Mouse (Mus musculus): ENCODE data around the gene Zfand2a. TPM values are rescaled to one million over a fixed set of nuclear protein-coding genes. Genes with fewer than 3 reads are reported as not detected.

The Zfand2a gene
- total and polyA plus RNA-seq, 2 experiments from 2014 or later = 5.6 to 16.6 TPM

- Histone ChIP-seq H3K4me1 (ENCODE audit: control insufficient read depth, insufficient read depth) (no peaks in the 10 kb centered on the region), H3K36me3 (replicated peaks; ENCODE audit: control insufficient read depth, insufficient read depth, low read length) (no peaks in the 10 kb centered on the region), H3K4me3 (ENCODE audit: low read depth, low read length) (no peak overlapping the region), H3K9me3 (replicated peaks; ENCODE audit: control insufficient read depth, low read length) (no peaks in the 10 kb centered on the region), H3K27me3 (ENCODE audit: control insufficient read depth, insufficient read depth, low read length) (peaks cover 13% of the 10 kb centered on the region; the same call in 1 of the 2 replicates), H3K9ac (replicated peaks; ENCODE audit: low read depth, low read length) (no peak overlapping the region), H3K27ac (ENCODE audit: low read depth) (no peak overlapping the region), H3K4me2 (ENCODE audit: low read depth, low read length) (no peak overlapping the region)
- DNase-seq (ENCODE audit: low spot score) (no peak), ATAC-seq (ENCODE audit: insufficient read depth, low read depth) (no peak)
- TF ChIP-seq EP300 (IDR thresholded peaks at IDR 0.05; ENCODE audit: low read depth) (no peak), CTCF (IDR thresholded peaks at IDR 0.05; ENCODE audit: low read depth) (no peak)
- 31% methylated on average over 5 of the region's 5 CpGs for WGBS
Observed at GRCm38 (mm10) chr5:139498791-139499190, 14.4 kb upstream of the Zfand2a start.

DNA sequence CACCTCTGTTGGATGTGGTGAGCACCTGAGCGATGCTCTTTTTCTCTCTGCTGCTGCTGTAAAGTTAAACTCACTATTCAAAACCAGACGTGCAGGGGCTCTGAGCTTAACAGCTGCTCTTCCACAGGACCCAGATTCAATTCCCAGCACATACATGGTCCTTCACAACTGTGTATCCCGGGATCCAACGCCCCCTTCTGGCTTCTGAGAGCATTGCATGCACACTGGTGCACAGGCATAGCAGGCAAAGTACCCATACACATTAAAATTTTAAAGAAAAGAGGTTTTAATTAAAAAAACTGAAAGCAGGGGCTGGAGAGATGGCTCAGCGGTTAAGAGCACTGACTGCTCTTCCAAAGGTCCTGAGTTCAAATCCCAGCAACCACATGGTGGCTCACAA, 12.6 kb upstream of the Zfand2a start:
- H3K36me3 ChIP-seq (replicated peaks; ENCODE audit: control insufficient read depth, insufficient read depth, low read length) = no peaks in the 10 kb centered on the region
- no peaks in the 10 kb centered on the region for H3K4me1 ChIP-seq (ENCODE audit: control insufficient read depth, insufficient read depth)
- H3K27ac ChIP-seq (ENCODE audit: low read depth) = no peak overlapping the region
- no peak overlapping the region for H3K9ac ChIP-seq (replicated peaks; ENCODE audit: low read depth, low read length)
- ATAC-seq (ENCODE audit: insufficient read depth, low read depth) (no peak), DNase-seq (ENCODE audit: low spot score) (no peak)
- no peaks in the 10 kb centered on the region for H3K9me3 ChIP-seq (replicated peaks; ENCODE audit: control insufficient read depth, low read length)
- H3K4me3 ChIP-seq (ENCODE audit: low read depth, low read length) = no peak overlapping the region
- no peak for TF ChIP-seq CTCF (IDR thresholded peaks at IDR 0.05; ENCODE audit: low read depth)
- TF ChIP-seq EP300 (IDR thresholded peaks at IDR 0.05; ENCODE audit: low read depth) = no peak
- peaks cover 10% of the 10 kb centered on the region; the same call in 1 of the 2 replicates for H3K27me3 ChIP-seq (ENCODE audit: control insufficient read depth, insufficient read depth, low read length)
- H3K4me2 ChIP-seq (ENCODE audit: low read depth, low read length) = no peak overlapping the region
- 45% methylated on average over 5 of the region's 5 CpGs for WGBS

DNA sequence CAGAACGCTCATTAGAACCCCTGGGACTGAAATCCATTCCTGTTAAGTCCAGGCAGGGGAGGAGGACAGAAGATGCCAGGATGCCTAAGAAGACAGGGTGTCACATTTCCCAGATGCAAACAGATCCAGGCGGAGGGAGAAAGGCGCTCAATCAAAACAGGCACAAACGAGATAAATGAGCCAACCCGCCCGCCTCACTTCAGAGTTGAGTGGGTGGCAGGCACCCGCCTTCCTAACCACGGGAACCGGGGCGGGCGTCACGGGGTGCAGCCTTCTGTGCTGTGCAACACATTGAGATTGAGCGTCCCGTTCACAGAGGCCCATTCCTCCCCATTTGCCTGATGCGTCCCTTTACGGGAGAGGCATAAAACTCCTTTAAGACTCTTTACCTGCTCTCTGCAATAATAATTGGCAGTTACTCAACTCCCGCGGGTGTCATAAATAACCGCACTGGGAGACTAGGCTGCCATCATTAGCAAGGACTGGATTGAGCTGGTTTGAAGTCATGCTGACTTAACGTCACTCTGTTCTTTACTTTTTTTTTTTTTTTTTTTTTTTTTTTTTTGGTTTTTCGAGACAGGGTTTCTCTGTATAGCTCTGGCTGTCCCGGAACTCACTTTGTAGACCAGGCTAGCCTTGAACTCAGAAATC, 10.8 kb upstream of the Zfand2a start:
- no peaks in the 10 kb centered on the region for H3K36me3 ChIP-seq (replicated peaks; ENCODE audit: control insufficient read depth, insufficient read depth, low read length)
- H3K9ac ChIP-seq (replicated peaks; ENCODE audit: low read depth, low read length) = no peak overlapping the region
- H3K27me3 ChIP-seq (ENCODE audit: control insufficient read depth, insufficient read depth, low read length) = peaks cover 12% of the 10 kb centered on the region; the same call in 1 of the 2 replicates
- no peaks in the 10 kb centered on the region for H3K4me1 ChIP-seq (ENCODE audit: control insufficient read depth, insufficient read depth)
- no peak overlapping the region for H3K4me3 ChIP-seq (ENCODE audit: low read depth, low read length)
- no peak overlapping the region for H3K27ac ChIP-seq (ENCODE audit: low read depth)
- ATAC-seq (ENCODE audit: insufficient read depth, low read depth) (no peak), DNase-seq (ENCODE audit: low spot score) (no peak)
- no peaks in the 10 kb centered on the region for H3K9me3 ChIP-seq (replicated peaks; ENCODE audit: control insufficient read depth, low read length)
- TF ChIP-seq EP300 (IDR thresholded peaks at IDR 0.05; ENCODE audit: low read depth) (no peak), CTCF (IDR thresholded peaks at IDR 0.05; ENCODE audit: low read depth) (no peak)
- 27% methylated on average over 21 of the region's 22 CpGs for WGBS
- H3K4me2 ChIP-seq (ENCODE audit: low read depth, low read length) = no peak overlapping the region

DNA sequence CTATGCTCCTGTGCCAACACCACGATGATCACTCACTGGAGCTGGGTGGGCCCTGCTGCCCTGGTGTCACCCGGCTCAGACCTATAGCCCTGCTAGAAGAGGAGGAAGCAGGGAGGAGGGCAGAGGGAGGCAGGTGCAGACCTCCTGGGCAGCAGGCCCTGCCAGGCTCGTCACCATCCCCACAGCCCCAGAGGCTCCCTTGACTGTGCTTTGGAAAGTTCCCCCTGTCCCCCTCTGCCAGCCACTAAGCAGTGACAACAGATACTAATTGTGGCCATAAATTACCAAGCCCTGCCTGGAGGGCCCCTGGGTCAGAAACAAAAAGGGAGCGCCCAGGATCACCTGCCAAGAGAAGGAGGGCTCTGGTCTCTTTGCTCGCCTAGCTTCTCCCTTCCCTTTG, 9.3 kb upstream of the Zfand2a start:
- H3K27me3 ChIP-seq (ENCODE audit: control insufficient read depth, insufficient read depth, low read length) = peaks cover 9% of the 10 kb centered on the region; the same call in 1 of the 2 replicates
- WGBS = 63% methylated on average over 5 of the region's 5 CpGs
- H3K27ac ChIP-seq (ENCODE audit: low read depth) = no peak overlapping the region
- H3K4me3 ChIP-seq (ENCODE audit: low read depth, low read length) = no peak overlapping the region
- DNase-seq (ENCODE audit: low spot score) (no peak), ATAC-seq (ENCODE audit: insufficient read depth, low read depth) (no peak)
- no peak overlapping the region for H3K9ac ChIP-seq (replicated peaks; ENCODE audit: low read depth, low read length)
- no peaks in the 10 kb centered on the region for H3K36me3 ChIP-seq (replicated peaks; ENCODE audit: control insufficient read depth, insufficient read depth, low read length)
- H3K9me3 ChIP-seq (replicated peaks; ENCODE audit: control insufficient read depth, low read length) = no peaks in the 10 kb centered on the region
- no peak overlapping the region for H3K4me2 ChIP-seq (ENCODE audit: low read depth, low read length)
- no peaks in the 10 kb centered on the region for H3K4me1 ChIP-seq (ENCODE audit: control insufficient read depth, insufficient read depth)
- TF ChIP-seq EP300 (IDR thresholded peaks at IDR 0.05; ENCODE audit: low read depth) (no peak), CTCF (IDR thresholded peaks at IDR 0.05; ENCODE audit: low read depth) (no peak)

DNA sequence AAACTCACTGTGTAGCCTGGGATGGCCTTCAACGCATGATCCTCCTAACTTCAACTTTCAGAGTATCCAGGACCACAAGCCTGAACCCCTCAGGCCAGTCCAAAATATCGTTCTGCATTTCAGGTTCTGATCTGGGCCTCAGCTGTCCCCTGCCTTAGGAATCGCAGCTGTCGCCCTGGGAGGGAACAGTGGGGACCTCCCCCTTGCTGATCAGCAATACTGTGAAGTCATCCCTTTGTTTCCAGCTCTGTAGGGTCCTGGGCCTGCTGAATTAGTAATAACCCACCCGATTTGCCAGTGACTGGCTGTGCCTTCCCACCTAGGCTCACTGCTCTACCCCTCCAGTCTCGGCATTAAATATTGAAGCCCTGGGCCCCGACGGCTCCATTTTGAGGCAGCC, 7.0 kb upstream of the Zfand2a start:
- WGBS = 54% methylated on average over 8 of the region's 8 CpGs
- no peak for DNase-seq (ENCODE audit: low spot score)

DNA sequence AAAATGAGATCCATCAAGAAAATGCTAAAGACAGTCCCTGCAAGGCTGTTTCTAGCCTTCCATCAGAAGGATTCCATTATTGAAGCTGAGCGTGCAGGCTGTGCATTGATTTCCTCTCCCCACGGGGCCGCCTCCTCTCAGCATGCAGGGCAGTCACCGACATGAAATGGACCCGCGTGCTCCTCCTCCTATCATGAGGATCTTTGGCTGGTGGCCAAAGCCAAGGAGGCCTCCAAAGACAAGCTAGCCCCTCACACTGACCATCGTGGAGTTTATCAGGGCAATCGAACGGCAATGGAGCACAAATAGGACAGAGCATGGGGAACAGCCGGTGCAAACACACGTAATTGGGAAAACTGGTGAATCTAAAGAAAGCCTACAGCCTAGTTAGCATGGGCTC, 5.8 kb upstream of the Zfand2a start:
- DNase-seq (ENCODE audit: low spot score) (no peak), ATAC-seq (ENCODE audit: insufficient read depth, low read depth) (no peak)
- Histone ChIP-seq H3K4me3 (ENCODE audit: low read depth, low read length) (no peak overlapping the region), H3K9ac (replicated peaks; ENCODE audit: low read depth, low read length) (no peak overlapping the region), H3K27me3 (ENCODE audit: control insufficient read depth, insufficient read depth, low read length) (peaks cover 9% of the 10 kb centered on the region; the same call in 1 of the 2 replicates), H3K4me2 (ENCODE audit: low read depth, low read length) (no peak overlapping the region), H3K9me3 (replicated peaks; ENCODE audit: control insufficient read depth, low read length) (no peaks in the 10 kb centered on the region), H3K27ac (ENCODE audit: low read depth) (no peak overlapping the region), H3K36me3 (replicated peaks; ENCODE audit: control insufficient read depth, insufficient read depth, low read length) (no peaks in the 10 kb centered on the region), H3K4me1 (ENCODE audit: control insufficient read depth, insufficient read depth) (no peaks in the 10 kb centered on the region)
- no peak for TF ChIP-seq CTCF (IDR thresholded peaks at IDR 0.05; ENCODE audit: low read depth)
- TF ChIP-seq EP300 (IDR thresholded peaks at IDR 0.05; ENCODE audit: low read depth) = no peak
- WGBS = 74% methylated on average over 11 of the region's 11 CpGs

More for the DNA sequence above, 7.0 kb upstream of the Zfand2a start:
- Histone ChIP-seq H3K4me3 (ENCODE audit: low read depth, low read length) (no peak overlapping the region), H3K9me3 (replicated peaks; ENCODE audit: control insufficient read depth, low read length) (no peaks in the 10 kb centered on the region), H3K4me1 (ENCODE audit: control insufficient read depth, insufficient read depth) (no peaks in the 10 kb centered on the region), H3K9ac (replicated peaks; ENCODE audit: low read depth, low read length) (no peak overlapping the region), H3K4me2 (ENCODE audit: low read depth, low read length) (no peak overlapping the region), H3K36me3 (replicated peaks; ENCODE audit: control insufficient read depth, insufficient read depth, low read length) (no peaks in the 10 kb centered on the region), H3K27me3 (ENCODE audit: control insufficient read depth, insufficient read depth, low read length) (peaks cover 9% of the 10 kb centered on the region; the same call in 1 of the 2 replicates), H3K27ac (ENCODE audit: low read depth) (no peak overlapping the region)
- TF ChIP-seq CTCF (IDR thresholded peaks at IDR 0.05; ENCODE audit: low read depth) = no peak
- no peak for TF ChIP-seq EP300 (IDR thresholded peaks at IDR 0.05; ENCODE audit: low read depth)
- no peak for ATAC-seq (ENCODE audit: insufficient read depth, low read depth)
